Mouse (Mus musculus) heart, postnatal 0 days (tissue): ENCODE measurements around the gene Plxna4. TPM values are rescaled to one million over a fixed set of nuclear protein-coding genes. Genes with fewer than 3 reads are reported as not detected.

Experiments used
- ATAC-seq: fragments of 200-750 bp; cut with Nextera tagmentation; 2 replicates; pipeline ENCODE4 v1.8.0; 2017; ENCODE audit warnings: low read depth, moderate number of reproducible peaks, moderate library complexity; ENCODE audit not compliant: insufficient read depth
- DNase-seq: peaks from one replicate; pipeline ENCODE4 v3.0.0-alpha.2; 2016; ENCODE audit warnings: low spot score
- H3K27ac ChIP-seq: fragments of 300-500 bp; sonication (generic); 2 replicates; pipeline ENCODE4 v1.5.1; 2014; ENCODE audit warnings: low read depth, mild to moderate bottlenecking
- H3K27me3 ChIP-seq: fragments of 300-500 bp; sonication (generic); 2 replicates; pipeline ENCODE4 v1.6.1; 2014; ENCODE audit warnings: low read length, mixed read lengths; ENCODE audit not compliant: control insufficient read depth, insufficient read depth
- H3K36me3 ChIP-seq: fragments of 300-500 bp; sonication (generic); replicated peaks from 2 replicates; pipeline ENCODE4 v1.6.1; 2014; ENCODE audit warnings: low read length, mixed read lengths; ENCODE audit not compliant: control insufficient read depth, insufficient read depth
- H3K4me1 ChIP-seq: fragments of 300-500 bp; sonication (generic); 2 replicates; pipeline ENCODE4 v1.6.1; 2014; ENCODE audit warnings: antibody characterized with exemption; ENCODE audit not compliant: control insufficient read depth, insufficient read depth
- H3K4me2 ChIP-seq: fragments of 300-500 bp; sonication (generic); 2 replicates; pipeline ENCODE4 v1.6.1; 2014; ENCODE audit warnings: low read depth, mild to moderate bottlenecking, low read length, moderate library complexity
- H3K4me3 ChIP-seq: fragments of 300-500 bp; sonication (generic); 2 replicates; pipeline ENCODE4 v1.5.1; 2014; ENCODE audit warnings: low read depth, low read length
- H3K9ac ChIP-seq: fragments of 300-500 bp; sonication (generic); replicated peaks from 2 replicates; pipeline ENCODE4 v1.6.1; 2014; ENCODE audit warnings: low read depth, low read length, mixed read lengths
- H3K9me3 ChIP-seq: fragments of 300-500 bp; sonication (generic); replicated peaks from 2 replicates; pipeline ENCODE4 v1.6.1; 2016; ENCODE audit warnings: low read length; ENCODE audit not compliant: control insufficient read depth
- CTCF ChIP-seq: IDR thresholded peaks from 2 replicates; pipeline ENCODE4 v1.5.1; 2016; ENCODE audit warnings: antibody characterized with exemption, control low read depth, low read depth
- EP300 ChIP-seq: IDR thresholded peaks from 2 replicates; pipeline ENCODE4 v1.6.1; 2016; ENCODE audit warnings: antibody characterized with exemption, low read depth
- WGBS: fragments of 180-500 bp; shearing (Covaris S2); extraction: QIAGEN DNeasy Blood & Tissue Kit; methylation state at CpG from one replicate; pipeline ENCODE4 v1.1.7; 2014; 5-methylcytosine and 5-hydroxymethylcytosine counted together
- polyA plus RNA-seq: library from polyadenylated mRNA; unstranded; fragments of >200 nt; fragmentation: Nextera tagmentation; extraction: Ambion mirVana; gene quantifications from 2 replicates; pipeline ENCODE4 v1.2.1, GENCODE M21; 2015
- total RNA-seq: library from RNA; depleted of rRNA; stranded (reverse); fragments of >200 nt; gene quantifications from 2 replicates; pipeline ENCODE4 v1.2.3, GENCODE M21; 2014; ENCODE audit warnings: low replicate concordance

The Plxna4 gene
- total and polyA plus RNA-seq, 2 experiments from 2014 or later, result 3.7 to 19.2 TPM

DNA sequence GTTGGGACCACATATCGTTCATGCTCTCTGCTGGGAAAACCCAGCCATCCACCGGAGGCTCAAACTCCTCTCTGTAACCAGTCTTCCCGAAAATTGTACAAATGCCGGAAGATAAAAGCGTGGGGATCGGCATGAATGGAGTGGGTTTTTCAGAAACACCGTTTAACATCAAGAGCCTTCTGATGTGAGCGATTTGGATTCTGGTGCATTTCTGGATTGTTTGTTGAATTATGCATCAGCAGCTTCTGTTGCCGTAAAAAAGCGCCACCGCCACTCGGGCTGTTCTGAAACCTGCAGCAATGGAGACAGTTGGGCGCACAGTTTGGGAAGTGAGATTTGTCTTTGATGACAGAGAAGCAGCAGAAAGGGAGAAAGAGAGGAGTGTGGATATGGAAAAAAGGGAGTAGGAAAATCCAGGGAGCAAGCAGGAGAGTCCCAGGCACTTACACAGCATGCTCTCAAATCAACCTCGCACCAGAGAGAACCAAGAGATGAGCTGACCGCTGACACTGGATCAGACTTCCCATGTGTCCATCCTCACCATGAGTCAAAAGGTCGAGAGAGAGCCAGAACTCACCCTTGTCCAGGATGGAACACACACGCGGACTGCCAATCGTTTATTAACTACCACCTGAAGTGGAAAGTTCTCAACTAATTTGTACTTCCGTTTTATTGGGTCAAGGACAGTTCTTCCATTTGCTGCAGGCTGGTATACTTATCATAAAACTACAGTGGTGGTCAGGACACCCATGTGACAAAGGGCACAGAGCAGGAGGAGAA lies 181.5 kb downstream of the Plxna4 start:
- no peak for ATAC-seq
- H3K9ac ChIP-seq, result no peak overlapping the region
- 85% methylated on average over 20 of the region's 20 CpGs for WGBS
- H3K36me3 ChIP-seq, result no peaks in the 10 kb centered on the region
- no peaks in the 10 kb centered on the region for H3K27me3 ChIP-seq
- TF ChIP-seq CTCF (no peak), EP300 (no peak)
- H3K4me3 ChIP-seq, result no peak overlapping the region
- no peak overlapping the region for H3K27ac ChIP-seq
- H3K4me2 ChIP-seq, result no peak overlapping the region
- no peak for DNase-seq
- no peaks in the 10 kb centered on the region for H3K9me3 ChIP-seq
- no peaks in the 10 kb centered on the region for H3K4me1 ChIP-seq

DNA sequence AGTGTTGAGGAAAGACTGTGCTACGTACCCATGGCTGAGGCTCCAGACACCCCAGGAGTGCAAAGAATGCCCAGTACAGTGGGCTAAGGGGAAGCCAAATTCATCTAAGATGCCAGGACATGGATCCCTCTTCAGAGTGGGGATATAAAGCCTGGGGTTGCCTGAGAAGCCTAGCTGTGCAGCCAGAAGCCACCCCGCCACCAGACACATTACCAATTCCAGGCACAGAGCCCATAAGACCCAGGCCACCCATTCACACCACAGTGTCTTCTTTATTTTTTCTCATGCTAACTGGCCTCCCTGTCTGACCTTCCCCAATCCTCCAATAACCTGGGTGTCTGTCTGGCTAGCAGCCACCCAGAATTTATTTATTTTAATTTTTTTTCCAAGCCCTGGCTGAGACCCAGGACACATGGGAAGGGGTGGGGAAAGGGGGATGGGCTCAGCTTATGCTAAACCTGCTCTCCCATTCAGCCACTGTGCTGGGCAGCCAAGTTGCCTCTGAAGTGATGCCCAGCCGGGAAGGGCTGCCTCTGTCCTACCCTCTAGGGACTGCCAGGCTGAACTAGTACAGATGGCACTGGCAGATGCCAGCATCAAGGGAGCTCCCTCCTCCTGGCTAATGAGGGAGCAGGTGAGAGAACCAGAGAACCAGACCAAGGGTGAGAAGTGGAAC lies 185.3 kb downstream of the Plxna4 start:
- TF ChIP-seq EP300 (no peak), CTCF (no peak)
- Histone ChIP-seq H3K4me3 (no peak overlapping the region), H3K4me1 (peaks cover 7% of the 10 kb centered on the region), H3K9me3 (no peaks in the 10 kb centered on the region), H3K9ac (no peak overlapping the region), H3K36me3 (no peaks in the 10 kb centered on the region), H3K27ac (no peak overlapping the region), H3K4me2 (no peak overlapping the region), H3K27me3 (no peaks in the 10 kb centered on the region)
- DNase-seq (no peak), ATAC-seq (no peak)
- 88% methylated on average over 3 of the region's 3 CpGs for WGBS

GRCm38 (mm10) chr6:32398261-32398660 lies 189.7 kb downstream of the Plxna4 start:
- no peaks in the 10 kb centered on the region for H3K9me3 ChIP-seq
- no peak overlapping the region for H3K9ac ChIP-seq
- no peaks in the 10 kb centered on the region for H3K27me3 ChIP-seq
- 0 out of 2 replicates have a peak overlapping the region, but pooled peaks have one; percentile 94 for H3K27ac ChIP-seq
- DNase-seq (no peak), ATAC-seq (no peak)
- H3K4me3 ChIP-seq, result no peak overlapping the region
- no peak overlapping the region for H3K4me2 ChIP-seq
- TF ChIP-seq EP300, result no peak
- TF ChIP-seq CTCF, result no peak
- H3K36me3 ChIP-seq, result no peaks in the 10 kb centered on the region
- H3K4me1 ChIP-seq, result peaks cover 21% of the 10 kb centered on the region
- WGBS, result 48% methylated on average over 3 of the region's 3 CpGs

GRCm38 (mm10) chr6:32397133-32397730 lies 190.8 kb downstream of the Plxna4 start:
- WGBS, result 10% methylated on average over 6 of the region's 6 CpGs
- Histone ChIP-seq H3K27ac (peak overlapping the region; percentile 94), H3K36me3 (no peaks in the 10 kb centered on the region), H3K27me3 (no peaks in the 10 kb centered on the region), H3K4me3 (no peak overlapping the region), H3K9me3 (no peaks in the 10 kb centered on the region), H3K4me1 (peaks cover 24% of the 10 kb centered on the region), H3K4me2 (peak overlapping the region; percentile 21; the same call in 1 of the 2 replicates), H3K9ac (peak overlapping the region; percentile 12; the same call in 1 of the 2 replicates)
- ATAC-seq, result peak; percentile 93
- DNase-seq, result peak; percentile 89
- TF ChIP-seq EP300 (peak; percentile 76; the same call in 1 of the 2 replicates), CTCF (no peak)

- DNase-seq, result no peak
- Histone ChIP-seq H3K36me3 (no peaks in the 10 kb centered on the region), H3K4me2 (no peak overlapping the region), H3K4me3 (no peak overlapping the region), H3K27me3 (no peaks in the 10 kb centered on the region), H3K27ac (no peak overlapping the region), H3K9ac (no peak overlapping the region), H3K9me3 (no peaks in the 10 kb centered on the region), H3K4me1 (peaks cover 25% of the 10 kb centered on the region)
- ATAC-seq, result no peak
- WGBS, result 92% methylated on average over 9 of the region's 9 CpGs
- no peak for TF ChIP-seq EP300
- no peak for TF ChIP-seq CTCF
Measured at GRCm38 (mm10) chr6:32395415-32395814, 192.6 kb downstream of the Plxna4 start.
